Mouse (Mus musculus) liver, embryonic 14.5 days (tissue): ENCODE measurements around the gene 1700003F12Rik.

ENCODE experiments used
- CTCF ChIP-seq: IDR thresholded peaks from 2 replicates; pipeline ENCODE4 v1.5.1; 2016; ENCODE audit warnings: antibody characterized with exemption, low read depth, control low read depth
- EP300 ChIP-seq: IDR thresholded peaks from 2 replicates; pipeline ENCODE4 v1.6.1; 2016; ENCODE audit warnings: antibody characterized with exemption, low read depth

DNA sequence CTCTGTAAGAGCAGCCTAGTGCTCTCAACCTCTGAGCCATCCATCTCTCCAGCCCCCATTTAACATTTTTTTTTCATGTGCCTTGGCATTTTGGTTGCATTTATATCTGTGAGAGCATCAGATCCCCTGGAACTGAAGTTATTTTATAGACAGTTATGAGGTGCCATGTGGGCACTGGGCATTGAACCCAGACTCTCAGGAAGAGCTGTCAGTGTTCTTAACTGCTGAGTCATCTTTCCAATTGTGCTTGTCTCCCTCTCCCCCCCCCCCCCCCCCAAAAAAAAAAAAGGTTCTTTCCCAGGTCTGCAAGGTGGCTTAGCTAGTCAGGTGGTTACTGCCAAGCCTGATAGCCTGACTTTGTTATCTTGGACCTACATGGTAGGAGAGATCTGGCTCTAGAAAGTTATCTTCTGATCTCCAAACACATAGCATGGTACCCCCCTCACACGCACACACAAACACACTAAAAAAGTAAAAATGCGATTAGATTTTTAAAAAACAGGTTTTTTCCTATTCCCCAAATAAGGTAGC, 47.1 kb upstream of the 1700003F12Rik start:
- TF ChIP-seq CTCF, result no peak
- no peak for TF ChIP-seq EP300
